Mouse (Mus musculus) kidney, adult 11 months (tissue): ENCODE measurements around the gene Map1lc3b.
A peak's percentile ranks its signal among the peaks of the same experiment; 100 is the strongest.

Experiments
- DNase-seq: peaks from one replicate; pipeline ENCODE4 v3.0.0; 2022

Map1lc3b gene

DNA sequence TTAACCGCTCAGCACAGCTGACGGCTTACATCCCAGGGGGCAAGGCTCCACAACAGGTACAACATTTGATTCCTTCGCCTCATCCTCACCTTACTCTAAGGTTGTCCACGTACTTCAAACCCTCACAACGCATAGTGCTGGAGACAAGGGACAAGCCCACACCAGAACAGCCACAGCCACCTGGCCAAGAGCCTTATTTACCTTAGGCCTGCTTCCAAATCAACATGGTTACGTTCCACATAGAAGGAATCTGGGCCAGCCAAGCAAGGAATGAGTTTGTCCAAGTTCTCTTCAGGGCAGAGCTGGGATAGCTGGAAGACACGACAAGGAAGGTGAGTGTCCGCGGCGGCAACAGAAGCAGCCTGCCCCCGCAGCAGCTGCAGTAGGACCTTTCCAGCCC, 19.8 kb downstream of the Map1lc3b start:
- DNase-seq: no peak

DNA sequence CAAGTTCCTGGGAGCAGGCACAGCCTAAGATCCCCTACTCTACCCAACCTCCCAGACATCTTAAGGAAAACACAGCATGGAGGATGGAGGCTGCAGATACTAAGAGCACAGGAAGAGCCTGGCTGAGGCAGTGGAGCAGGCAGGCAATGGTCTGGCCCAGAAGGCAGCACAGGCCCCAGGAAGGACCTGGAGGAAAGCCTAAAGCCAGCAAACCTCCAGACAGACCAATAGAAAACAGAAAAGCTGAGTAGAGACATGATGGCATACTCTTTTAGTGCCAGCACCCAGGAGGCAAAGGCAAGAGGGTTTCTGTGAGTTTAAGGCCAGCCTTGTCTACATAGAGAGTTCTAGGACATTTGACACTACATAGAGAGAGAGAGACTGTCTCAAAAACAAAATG, 23.3 kb downstream of the Map1lc3b start:
- DNase-seq: no peak

DNA sequence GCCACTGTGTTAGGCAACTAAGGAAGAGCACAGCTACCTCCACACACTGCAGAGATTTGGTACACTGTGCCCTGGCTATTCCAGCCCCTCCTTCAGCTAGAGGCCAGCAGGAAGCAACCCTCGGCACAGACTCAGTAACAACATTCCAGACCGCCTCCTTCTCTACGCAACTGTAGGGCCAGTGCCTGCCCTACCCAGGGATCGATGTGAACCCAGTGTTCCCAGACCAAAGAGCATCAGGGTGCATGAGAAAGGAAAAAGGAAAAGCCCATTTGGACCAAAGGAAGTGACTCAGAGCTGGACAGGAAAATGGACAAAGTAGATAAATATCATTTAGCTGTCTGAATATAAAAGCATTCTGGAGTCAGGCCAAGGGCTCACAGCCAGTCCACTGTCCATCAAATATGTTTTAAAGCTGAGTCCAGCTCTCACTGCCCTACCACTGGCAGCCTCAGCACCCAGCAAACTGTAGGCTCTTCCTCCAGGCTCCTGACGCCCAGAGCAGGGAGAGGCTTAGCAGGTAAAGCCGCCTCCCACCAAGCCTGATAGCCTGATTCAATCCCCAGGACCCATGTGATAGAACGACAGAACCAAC, 29.3 kb downstream of the Map1lc3b start:
- DNase-seq: peak; percentile 84

DNA sequence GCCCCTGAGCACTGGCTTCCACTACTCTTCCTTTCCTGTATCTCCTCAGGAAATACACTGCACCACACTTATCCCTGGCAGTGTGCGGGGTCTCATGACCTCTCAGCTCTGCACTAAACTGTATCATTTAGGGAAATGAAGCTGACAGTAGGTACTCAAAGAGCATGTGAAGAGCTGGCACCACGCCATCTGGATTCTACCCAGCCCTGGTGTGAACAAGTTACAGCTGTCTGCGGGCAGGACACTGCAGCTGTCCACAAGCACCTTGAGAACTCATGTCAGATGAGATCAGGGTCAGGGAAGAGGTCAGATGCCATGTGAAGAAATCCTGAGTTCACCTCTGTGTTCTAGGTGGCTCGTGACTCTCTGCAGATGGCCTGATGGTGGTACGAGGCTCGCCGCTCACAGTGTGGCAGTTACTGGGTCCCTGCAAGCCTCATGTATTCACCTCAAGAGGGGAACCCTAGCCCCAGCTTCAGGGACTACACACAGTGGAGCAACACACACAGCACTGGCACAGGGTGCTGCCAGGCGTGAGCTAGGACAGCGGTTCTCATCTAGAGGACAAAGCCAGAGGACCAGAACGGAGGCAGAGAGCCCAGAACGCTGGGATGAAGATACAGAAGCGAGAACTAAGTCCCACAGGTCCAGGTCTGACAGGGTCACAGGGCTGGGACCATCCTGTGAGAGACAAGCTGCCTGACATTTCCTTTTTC, 30.8 kb downstream of the Map1lc3b start:
- DNase-seq: peak; percentile 79

DNA sequence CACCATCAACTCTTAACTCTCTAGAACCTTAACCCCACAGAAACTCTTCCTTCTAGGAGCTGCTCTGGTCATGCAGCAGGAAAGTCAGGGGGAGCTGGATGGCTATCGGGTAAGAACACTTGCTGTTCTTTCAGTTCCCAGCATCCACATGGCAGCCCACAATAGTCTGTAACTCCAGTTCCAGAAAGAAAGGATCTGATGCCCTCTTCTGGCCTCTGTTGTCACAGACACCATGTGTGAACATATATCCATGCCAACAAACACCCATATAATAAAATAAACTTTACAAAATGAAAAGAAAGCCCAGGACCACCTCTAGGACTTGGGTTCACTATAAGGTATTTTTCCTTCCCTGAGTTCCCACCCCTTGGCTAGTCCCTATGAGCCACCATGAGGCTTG, 31.7 kb downstream of the Map1lc3b start:
- no peak for DNase-seq

DNA sequence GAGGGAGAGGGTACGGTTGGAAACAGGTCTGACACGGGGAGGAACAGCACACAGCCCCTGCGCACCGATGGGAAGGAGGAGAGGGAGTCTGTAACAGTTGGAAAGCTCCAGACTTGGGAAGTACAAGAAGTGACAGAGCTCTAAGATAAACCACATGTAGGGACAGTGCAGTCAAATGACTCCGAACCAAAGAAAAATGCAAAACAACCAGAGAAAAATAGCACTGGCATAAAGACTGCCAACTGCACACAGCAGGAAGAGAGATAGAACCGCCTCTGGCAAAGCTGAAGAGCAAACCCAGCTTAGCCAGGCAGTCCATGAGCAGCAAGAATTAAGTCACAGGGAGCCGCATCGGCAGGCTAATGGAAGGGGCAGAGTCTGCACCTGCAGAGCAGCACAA, 32.9 kb downstream of the Map1lc3b start:
- DNase-seq: no peak

DNA sequence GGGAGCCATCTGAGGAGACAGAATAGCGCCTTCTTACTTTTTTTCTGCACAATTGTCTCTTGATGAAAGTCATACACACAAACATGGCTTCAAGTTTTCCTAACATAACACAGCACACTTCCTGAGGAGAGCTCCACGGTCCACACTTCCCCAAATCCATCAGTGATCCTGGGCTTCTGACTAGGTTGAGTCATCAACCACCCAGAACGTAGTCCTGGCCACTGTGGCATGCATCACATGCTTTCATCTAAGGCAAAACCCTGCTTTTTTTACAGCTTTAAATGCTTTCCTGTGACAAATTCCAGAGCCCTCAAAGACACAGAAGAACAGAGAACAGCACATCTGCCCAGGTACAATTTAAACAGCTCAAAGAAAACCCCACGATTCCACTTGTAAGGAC, 38.5 kb downstream of the Map1lc3b start:
- DNase-seq: no peak

DNA sequence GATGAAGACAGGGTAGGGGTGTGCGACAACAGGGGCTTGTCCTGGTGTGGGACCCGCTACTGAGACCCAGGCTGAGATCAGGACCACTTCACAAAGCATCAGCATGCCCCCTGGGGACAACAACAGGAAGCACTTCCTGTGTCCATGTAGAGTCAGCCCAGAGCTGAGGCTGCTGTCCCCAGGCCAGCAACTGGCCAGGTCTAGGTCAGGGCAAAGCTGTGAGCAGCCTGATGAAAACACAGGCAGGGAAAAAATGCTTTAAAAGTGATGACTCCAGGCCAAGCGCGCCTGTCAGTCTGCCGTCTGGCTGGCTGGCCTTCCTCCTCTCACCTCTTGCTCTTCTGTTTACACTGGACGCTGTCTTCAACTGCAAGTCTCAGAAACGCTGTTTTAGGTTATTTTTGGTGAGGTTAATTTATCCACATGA, 41.5 kb downstream of the Map1lc3b start:
- peak; percentile 78 for DNase-seq

DNA sequence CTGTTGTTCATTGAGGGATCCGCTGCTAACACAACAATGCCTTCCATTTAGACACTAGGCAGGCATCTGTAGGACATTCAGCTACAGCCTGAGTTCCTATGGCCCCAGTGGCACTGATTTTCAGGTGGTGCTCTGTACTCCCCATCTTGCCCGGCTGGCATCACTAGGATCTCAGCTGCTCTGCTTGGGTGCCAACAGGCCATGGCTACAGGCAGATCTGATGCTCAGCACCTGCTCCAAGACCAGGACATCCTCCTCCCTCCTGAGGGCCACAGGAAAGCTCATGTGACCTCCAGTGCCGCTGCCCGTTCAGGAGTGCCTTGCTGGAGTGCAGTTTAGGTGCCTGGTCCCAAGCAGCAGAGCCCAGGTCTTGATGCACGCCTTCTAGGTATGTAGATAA, 42.2 kb downstream of the Map1lc3b start:
- DNase-seq: no peak

DNA sequence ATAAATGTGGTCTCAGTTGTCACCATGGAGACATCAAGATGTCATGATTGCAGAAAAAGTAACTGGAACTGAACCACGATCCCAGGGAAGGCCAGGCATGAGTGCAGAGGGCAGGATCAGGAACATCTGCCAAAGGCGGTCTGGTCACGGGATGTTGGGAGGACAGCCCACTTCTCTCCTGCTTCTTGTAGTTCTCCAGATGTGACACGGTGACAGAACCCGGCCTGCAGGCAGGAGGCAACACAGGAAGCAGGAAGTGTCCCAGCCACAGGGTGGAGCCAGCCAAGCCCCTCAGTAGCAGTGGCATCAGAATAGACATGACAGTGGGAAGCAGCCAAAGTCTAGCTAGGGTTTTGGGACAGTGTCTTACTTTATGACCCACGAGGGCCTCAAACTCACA, 45.4 kb downstream of the Map1lc3b start:
- DNase-seq: peak; percentile 73

DNA sequence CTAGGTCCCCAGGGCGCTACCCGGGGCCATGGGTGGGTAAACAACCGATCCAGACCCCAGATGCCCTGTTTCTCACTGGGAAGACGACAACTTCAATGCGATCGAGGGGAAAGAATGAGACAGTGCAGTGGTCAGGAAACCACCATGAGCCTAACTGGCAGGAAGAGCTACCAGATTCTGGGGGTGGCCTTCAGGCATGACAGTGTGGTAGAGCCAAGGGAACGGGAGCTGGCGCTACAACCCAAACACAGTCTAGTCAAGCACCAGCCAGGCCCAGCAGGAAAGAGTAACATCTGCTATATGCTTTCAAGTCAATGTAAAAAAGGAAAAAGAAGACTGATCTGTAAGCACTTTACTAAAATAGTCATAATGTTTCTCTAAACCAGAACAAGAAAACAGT, 46.0 kb downstream of the Map1lc3b start:
- no peak for DNase-seq

DNA sequence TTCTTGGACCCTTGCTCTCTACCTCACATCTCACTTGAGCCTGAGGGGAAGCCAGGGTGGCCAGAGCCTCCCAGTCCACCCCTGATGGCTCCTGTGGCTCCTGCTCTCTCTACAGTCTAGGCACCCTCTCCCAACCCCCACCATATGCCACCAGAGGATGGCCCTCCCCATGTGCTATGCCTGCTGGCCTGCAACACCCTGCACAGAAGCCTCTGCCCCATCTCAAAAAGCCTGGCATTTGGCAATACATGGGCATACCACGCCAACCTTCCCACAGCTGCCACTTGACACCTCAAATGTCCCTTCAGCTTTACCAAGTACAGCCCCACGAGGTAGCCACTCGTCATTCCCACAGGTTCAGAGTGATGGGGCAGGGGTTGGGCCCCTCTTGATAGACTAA, 52.6 kb downstream of the Map1lc3b start:
- no peak for DNase-seq

DNA sequence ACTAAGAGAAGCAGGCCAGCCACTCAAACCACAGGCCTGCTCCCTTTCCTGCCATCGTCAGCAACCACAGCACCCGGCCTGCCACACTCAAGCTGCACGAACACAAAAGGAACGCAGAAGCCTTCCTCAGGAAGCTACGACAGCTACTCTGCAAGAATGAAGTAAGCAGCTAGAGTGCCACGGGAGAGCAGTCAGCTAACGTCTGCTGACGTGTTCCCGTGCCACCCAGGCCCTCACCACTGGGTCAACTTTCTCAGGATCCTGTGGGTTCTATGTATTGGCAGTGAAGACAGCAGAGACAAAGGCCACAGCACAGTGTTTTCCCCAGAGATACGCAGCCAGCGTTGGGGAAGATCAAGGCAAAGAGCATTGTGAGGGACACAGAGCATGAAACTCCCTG, 53.2 kb downstream of the Map1lc3b start:
- no peak for DNase-seq

DNA sequence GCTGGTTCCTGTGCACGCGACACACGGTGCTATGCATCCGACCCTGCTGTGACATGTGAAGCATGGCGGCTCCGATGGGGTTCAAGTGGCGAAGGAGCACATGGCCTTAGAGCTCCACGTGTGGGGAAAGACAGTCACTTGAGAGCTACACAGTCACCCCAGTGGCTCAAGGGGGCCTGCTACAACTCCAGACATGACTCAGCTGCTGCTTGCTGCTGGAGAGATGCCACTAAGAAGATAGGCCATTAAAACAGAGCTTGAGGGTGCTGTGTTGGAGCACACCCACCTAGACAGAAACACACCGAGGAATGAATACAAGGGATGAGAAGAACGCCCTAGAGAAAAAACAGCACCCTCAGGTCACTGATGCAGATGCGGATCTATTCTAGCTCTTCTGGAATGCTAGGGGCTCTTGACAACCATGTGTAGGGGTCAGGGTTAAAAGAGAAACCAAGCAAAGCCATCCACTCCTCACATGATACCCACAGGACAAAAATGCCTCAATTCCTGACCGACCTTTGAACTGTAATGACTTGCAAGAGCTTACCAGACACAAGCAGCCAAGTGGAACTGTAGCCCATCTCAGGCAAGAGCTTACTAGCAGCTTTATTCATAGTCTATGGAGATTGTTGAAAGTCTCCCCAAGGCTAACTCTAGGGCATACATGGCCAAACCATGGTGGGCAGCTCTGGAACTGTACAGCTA, 57.5 kb downstream of the Map1lc3b start:
- peak; percentile 89 for DNase-seq
